ENCODE assay signal across 9 mouse cellular contexts in genomic region chr11:72522616-72523041, GRCm38 (mm10). TPM values are rescaled to one million over a fixed set of nuclear protein-coding genes. Genes with fewer than 3 reads are reported as not detected.
DNase-seq lines count a peak whose midpoint lies in the region; ATAC-seq and TF ChIP-seq lines count a peak whose summit lies in the region.
"Had no signal": no experiment of that assay in that cellular context is flagged by ENCODE, and none has a peak within 500 bp of the region (broad histone marks: within the 10 kb centered on the region; RNA-seq: fewer than 3 reads in every experiment).

No protein-coding gene starts in this region.

- DNase-seq in hindbrain, embryonic 11.5 days (ENCODE audit: low spot score), result no peak
- peak; percentile 35 to 48 for DNase-seq in cerebellum, adult 2 months
- peak; percentile 70 to 74 for DNase-seq in heart, adult 9 months (ENCODE audit: low spot score in 2 of 2)
- peak; percentile 46 to 74 for DNase-seq in left cerebral cortex, postnatal 14 days (ENCODE audit: low spot score in 2 of 2)
- peak; percentile 68 for DNase-seq in telencephalon, adult 2 months (ENCODE audit: low read depth, low spot score)
- no peak for DNase-seq in B cell, adult 2 months
- no peak for DNase-seq in thymus, postnatal 25 days

- 51% methylated on average over 5 of the region's 5 CpGs for WGBS in hindbrain, embryonic 16.5 days
- 89% methylated on average over 5 of the region's 5 CpGs for WGBS in hindbrain, embryonic 11.5 days
- 18% methylated on average over 5 of the region's 5 CpGs for WGBS in cerebellum, adult 2 months

- TF ChIP-seq CTCF in cerebellum, adult 2 months (IDR thresholded peaks at IDR 0.05; ENCODE audit: borderline replicate concordance, insufficient read depth, low read depth, low read length), result no peak

- H3K9me3 ChIP-seq in hindbrain, embryonic 16.5 days (ENCODE audit: control insufficient read depth, low read length), result no peaks in the 10 kb centered on the region
- no peaks in the 10 kb centered on the region for H3K9me3 ChIP-seq in hindbrain, embryonic 11.5 days (ENCODE audit: control insufficient read depth, low read length)
- H3K9me3 ChIP-seq: embryonic facial prominence, embryonic 13.5 days had no signal

- no peaks in the 10 kb centered on the region for H3K4me1 ChIP-seq in hindbrain, embryonic 16.5 days (ENCODE audit: control insufficient read depth, insufficient read depth, low read depth, low read length)
- no peaks in the 10 kb centered on the region for H3K4me1 ChIP-seq in hindbrain, embryonic 11.5 days (replicated peaks; ENCODE audit: control insufficient read depth, insufficient read depth, low read length)
- H3K4me1 ChIP-seq in cerebellum, adult 2 months (ENCODE audit: control insufficient read depth, insufficient read depth, low read length), result peaks cover 8% of the 10 kb centered on the region
- H3K4me1 ChIP-seq: embryonic facial prominence, embryonic 13.5 days had no signal

- H3K27me3 ChIP-seq in hindbrain, embryonic 16.5 days (replicated peaks; ENCODE audit: control insufficient read depth, insufficient read depth, low read length), result no peaks in the 10 kb centered on the region
- H3K27me3 ChIP-seq in hindbrain, embryonic 11.5 days (ENCODE audit: control insufficient read depth, insufficient read depth, low read length), result no peaks in the 10 kb centered on the region
- no peaks in the 10 kb centered on the region for H3K27me3 ChIP-seq in cerebellum, adult 2 months (ENCODE audit: control insufficient read depth, insufficient read depth, low read length)
- H3K27me3 ChIP-seq: embryonic facial prominence, embryonic 13.5 days had no signal

- ATAC-seq in hindbrain, embryonic 16.5 days, result peak; percentile 58; the same call in 1 of the 2 replicates
- no peak for ATAC-seq in hindbrain, embryonic 11.5 days (ENCODE audit: low FRiP score)

- no peaks in the 10 kb centered on the region for H3K36me3 ChIP-seq in hindbrain, embryonic 16.5 days (ENCODE audit: control insufficient read depth, insufficient read depth, low read length)
- no peaks in the 10 kb centered on the region for H3K36me3 ChIP-seq in hindbrain, embryonic 11.5 days (ENCODE audit: control insufficient read depth, insufficient read depth, low read length)
- H3K36me3 ChIP-seq: embryonic facial prominence, embryonic 13.5 days had no signal

- H3K4me2 ChIP-seq in hindbrain, embryonic 16.5 days (ENCODE audit: low read length), result no peak overlapping the region
- H3K4me2 ChIP-seq in hindbrain, embryonic 11.5 days (replicated peaks; ENCODE audit: low read depth, low read length), result no peak overlapping the region
- H3K4me2 ChIP-seq: embryonic facial prominence, embryonic 13.5 days had no signal

- TF ChIP-seq POLR2A in cerebellum, adult 2 months (IDR thresholded peaks at IDR 0.05; ENCODE audit: borderline replicate concordance, insufficient read depth, low read length), result no peak

- intact Hi-C loops in left cerebral cortex, postnatal 14 days (cut with DNase I), result no loop called here

- no peak overlapping the region for H3K9ac ChIP-seq in hindbrain, embryonic 16.5 days (ENCODE audit: low read depth, low read length)
- H3K9ac ChIP-seq in hindbrain, embryonic 11.5 days (ENCODE audit: low read depth, low read length), result no peak overlapping the region
- H3K9ac ChIP-seq: embryonic facial prominence, embryonic 13.5 days had no signal

- H3K4me3 ChIP-seq in hindbrain, embryonic 16.5 days (ENCODE audit: low read length), result no peak overlapping the region
- H3K4me3 ChIP-seq in hindbrain, embryonic 11.5 days (ENCODE audit: low read depth, low read length), result no peak overlapping the region
- H3K4me3 ChIP-seq in cerebellum, adult 2 months (replicated peaks; ENCODE audit: insufficient read depth, low read depth, low read length), result no peak overlapping the region
- H3K4me3 ChIP-seq: embryonic facial prominence, embryonic 13.5 days had no signal

- no peak overlapping the region for H3K27ac ChIP-seq in hindbrain, embryonic 16.5 days (ENCODE audit: low read depth, low read length)
- H3K27ac ChIP-seq in hindbrain, embryonic 11.5 days (ENCODE audit: low read depth, low read length), result no peak overlapping the region
- no peak overlapping the region for H3K27ac ChIP-seq in cerebellum, adult 2 months (ENCODE audit: insufficient read depth, low read length)
- H3K27ac ChIP-seq: embryonic facial prominence, embryonic 13.5 days had no signal

RNA-seq across cellular contexts. Expression of gene Spns3, which starts 27.7 kb away (rescaled TPM):
- polyA plus RNA-seq in hindbrain, embryonic 16.5 days (2015; fragmentation: Nextera tagmentation; extraction: Ambion mirVana), result 0.09 TPM in 1 of 2 replicates, not detected in the other
- polyA plus RNA-seq in hindbrain, embryonic 11.5 days (2014; fragmentation: Nextera tagmentation; extraction: Ambion mirVana), result not detected in 2 replicates
- polyA plus RNA-seq in cerebellum, adult 2 months (2012; rRNA removed), result 0.63 and 0.84 TPM in 2 replicates
- under 1 TPM; 0.13 to 0.23 TPM for total RNA-seq in left cerebral cortex, postnatal 14 days (2021)

RNA-seq across cellular contexts. Expression of gene Spns2, which starts 32.9 kb away (rescaled TPM):
- 6.0 and 8.2 TPM in 2 replicates for polyA plus RNA-seq in hindbrain, embryonic 16.5 days (2015; fragmentation: Nextera tagmentation; extraction: Ambion mirVana)
- 5.3 and 6.2 TPM in 2 replicates for polyA plus RNA-seq in hindbrain, embryonic 11.5 days (2014; fragmentation: Nextera tagmentation; extraction: Ambion mirVana)
- polyA plus RNA-seq in cerebellum, adult 2 months (2012; rRNA removed), result 55.3 and 59.5 TPM in 2 replicates
- 10 to 100 TPM; 46.4 to 58.5 TPM for total RNA-seq in left cerebral cortex, postnatal 14 days (2021)

Comparison
In these comparisons a context has a peak if more than half of its experiments do, and no peak if none do; other contexts are left out.
1. DNase-seq: peak in cerebellum, adult 2 months (2 of 2), heart, adult 9 months (2 of 2), left cerebral cortex, postnatal 14 days (2 of 2) and telencephalon, adult 2 months (single experiment); none in hindbrain, embryonic 11.5 days (single experiment), B cell, adult 2 months (0 of 2) and thymus, postnatal 25 days (single experiment).